Mouse (Mus musculus): ENCODE data around the gene Fitm1.

DNA sequence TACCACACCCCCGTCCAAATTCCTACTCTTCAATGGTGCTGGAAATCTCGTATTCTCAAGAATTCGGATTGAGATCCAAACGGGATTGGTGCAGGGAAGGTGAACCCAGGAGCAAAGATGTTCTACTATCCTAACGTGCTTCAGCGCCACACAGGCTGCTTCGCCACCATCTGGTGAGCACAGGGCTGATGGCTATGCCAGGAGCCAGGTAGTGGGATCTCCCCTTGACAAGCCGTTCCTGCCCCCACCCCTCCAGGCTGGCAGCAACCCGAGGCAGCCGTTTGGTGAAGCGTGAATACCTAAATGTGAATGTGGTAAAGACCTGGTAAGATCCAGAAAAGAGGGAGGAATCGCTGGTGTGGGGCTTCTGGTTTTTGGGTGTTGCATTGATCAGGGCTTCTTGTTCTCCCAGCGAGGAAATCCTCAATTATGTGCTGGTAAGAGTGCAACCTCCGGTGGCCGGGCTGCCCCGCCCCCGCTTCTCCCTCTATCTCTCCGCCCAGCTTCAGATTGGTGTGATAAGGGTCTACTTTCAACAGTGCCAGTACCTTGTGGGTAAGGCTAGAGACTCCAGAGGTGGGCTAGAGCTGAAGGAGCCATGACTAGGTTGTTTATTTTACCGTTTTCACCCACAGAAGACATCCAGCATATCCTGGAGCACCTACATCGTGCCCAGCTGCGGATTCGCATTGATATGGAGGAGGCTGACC, 43.2 kb downstream of the Fitm1 start:
- TF ChIP-seq CTCF (IDR thresholded peaks at IDR 0.05; ENCODE audit: low read depth, low read length) (0 out of 2 replicates have a peak, but pooled peaks have one; percentile 0), POLR2A (IDR thresholded peaks at IDR 0.05; ENCODE audit: extremely low read depth, insufficient read depth, low read length) (no peak)
